Mouse (Mus musculus) 416B (cell line): ENCODE results near the gene Bcl2l12.

Experiments
- DNase-seq: peaks from one replicate; pipeline ENCODE4 v3.0.0; 2011; ENCODE audit warnings: low read depth

Gene Bcl2l12

DNA sequence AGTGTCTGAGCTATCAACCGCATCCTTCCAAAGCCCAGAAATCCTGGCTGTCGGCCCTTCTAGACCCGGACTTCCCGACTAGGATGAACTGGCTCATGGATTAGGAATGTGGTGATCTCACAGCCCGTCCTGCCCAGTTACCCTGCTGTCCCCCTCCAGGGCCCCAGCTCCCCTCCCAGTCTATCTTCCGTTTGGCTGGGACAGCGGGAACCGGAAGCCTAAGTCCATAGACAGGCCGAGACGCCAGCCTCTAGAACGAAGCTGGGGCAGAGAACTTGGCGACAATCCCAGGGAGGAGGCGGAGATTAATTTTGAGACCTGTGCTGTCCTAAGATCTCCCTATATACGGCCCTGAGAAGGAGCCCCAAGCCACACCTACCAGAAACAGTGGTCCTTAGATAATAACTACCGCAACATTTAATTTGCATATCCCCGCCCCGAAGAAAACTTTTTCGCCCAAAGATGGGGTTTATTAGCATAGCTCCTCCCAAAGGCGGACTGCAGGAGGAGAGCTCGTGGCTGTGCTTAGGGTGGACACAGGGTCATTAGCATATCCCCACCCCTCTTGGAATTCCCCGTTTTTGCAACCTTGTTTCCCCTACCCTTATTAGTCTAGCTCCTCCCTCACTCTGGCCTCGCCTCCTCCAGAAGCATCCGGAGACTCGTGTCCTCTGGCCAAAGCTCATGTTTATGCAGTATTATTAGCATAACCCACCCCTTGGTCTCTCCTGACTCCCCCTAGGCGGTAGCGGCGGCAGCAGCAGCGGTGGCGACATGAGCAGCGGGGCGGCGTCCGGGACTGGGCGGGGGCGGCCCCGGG is 18.9 kb upstream of the Bcl2l12 start, which contains the start of gene Rras:
TSS of gene Rras (plus strand) at position 720 of the 820 bp plus-strand sequence.
- DNase-seq = peak; percentile 100

DNA sequence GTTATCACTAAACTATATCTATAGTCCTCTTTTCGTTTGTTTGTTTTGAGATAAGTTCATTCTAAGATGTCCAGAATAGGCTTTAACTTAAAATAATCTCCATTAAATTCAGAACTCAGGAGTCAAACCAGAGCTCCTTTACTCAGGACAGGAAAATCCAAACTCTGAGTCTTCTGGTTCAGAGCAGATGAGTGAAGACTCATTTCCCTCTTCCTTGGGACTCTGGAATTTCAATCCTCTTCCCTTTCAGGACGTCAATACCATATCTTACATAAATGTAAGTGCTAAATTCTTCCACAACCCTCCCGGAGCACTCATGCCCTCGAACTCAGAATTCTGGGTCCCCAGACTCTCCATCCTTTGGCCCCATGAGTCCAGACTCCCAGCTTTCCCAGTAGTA is 18.2 kb upstream of the Bcl2l12 start:
- no peak for DNase-seq

DNA sequence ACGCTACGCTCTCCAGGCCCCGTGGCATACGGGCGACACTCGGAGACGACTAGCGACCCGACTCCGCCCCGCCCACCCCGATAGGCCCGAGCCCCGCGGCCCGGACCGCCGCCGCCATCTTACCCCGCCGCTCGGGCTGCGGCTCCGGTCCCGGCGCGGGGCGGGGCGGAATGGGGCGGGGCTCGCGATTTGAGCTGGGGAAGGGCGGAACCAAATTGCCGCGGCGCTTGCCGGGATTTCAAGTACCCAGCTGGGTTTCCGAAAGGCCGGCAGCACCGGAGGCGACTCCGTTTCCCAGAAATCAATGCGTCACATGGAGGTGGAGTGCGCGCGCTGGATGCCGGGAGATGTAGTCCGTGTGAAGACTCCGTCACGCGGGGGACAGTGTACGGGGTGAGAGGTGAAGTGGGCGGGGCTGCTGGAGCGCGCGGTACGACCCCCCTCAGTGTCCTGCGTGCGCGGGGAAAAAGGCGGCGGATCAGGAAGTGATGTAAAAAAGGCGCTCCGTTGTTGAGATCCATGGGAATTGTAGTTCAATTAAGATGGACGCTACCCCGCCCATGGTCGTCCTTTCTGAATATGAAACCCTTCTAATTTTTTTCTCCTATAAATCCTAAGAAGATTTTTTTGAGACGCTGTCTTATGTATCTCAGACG is 17.6 kb upstream of the Bcl2l12 start, which contains the start of gene Scaf1:
TSS of gene Scaf1 (minus strand) at position 407 of the 656 bp plus-strand sequence.
- peak; percentile 100 for DNase-seq

DNA sequence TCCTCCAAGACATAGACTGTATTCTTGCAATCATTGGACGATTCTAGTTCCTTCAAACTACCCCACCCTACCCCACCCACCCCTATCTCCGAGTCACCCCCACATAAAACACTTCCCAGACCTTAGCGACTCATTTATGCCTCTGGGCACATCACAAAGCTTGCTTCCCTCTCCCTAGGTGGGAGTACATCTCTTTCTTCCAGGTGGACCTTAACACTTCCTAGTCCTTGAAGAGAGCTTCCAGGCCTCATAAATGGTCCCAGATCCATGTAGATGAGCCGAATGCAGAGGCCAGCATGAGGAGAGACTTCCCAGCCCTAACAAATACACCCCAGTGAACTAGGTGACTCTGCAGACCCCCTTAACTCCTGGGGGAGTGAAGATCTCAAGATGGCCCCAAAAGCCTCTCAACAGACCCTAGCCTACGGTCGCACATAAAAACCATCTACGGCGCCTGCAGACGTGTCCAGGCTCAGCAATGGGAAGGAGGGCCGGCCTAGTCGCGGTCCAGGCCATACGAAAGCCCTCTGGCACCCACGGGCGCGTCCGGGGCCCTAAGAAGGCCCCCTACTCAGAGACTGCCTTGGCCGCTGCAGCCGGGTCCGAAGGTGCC is 16.9 kb upstream of the Bcl2l12 start:
- peak; percentile 45 for DNase-seq

DNA sequence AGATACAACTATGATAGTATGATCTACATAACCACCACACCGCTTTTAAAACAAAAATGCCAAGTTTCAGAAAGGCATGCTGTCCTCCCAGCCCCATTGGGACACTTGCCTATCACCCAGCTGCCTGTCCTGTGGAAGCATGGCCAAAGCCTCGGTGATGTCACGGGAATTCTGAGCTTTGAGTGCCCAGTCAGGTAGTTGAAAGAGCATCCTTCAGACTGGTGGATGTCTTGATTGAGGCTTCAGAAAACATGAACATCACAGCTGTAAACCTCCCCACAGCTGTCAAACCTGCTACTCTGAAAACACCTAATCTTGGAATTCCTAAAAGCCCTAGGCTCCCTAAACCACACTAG is 15.6 kb upstream of the Bcl2l12 start:
- DNase-seq = no peak

DNA sequence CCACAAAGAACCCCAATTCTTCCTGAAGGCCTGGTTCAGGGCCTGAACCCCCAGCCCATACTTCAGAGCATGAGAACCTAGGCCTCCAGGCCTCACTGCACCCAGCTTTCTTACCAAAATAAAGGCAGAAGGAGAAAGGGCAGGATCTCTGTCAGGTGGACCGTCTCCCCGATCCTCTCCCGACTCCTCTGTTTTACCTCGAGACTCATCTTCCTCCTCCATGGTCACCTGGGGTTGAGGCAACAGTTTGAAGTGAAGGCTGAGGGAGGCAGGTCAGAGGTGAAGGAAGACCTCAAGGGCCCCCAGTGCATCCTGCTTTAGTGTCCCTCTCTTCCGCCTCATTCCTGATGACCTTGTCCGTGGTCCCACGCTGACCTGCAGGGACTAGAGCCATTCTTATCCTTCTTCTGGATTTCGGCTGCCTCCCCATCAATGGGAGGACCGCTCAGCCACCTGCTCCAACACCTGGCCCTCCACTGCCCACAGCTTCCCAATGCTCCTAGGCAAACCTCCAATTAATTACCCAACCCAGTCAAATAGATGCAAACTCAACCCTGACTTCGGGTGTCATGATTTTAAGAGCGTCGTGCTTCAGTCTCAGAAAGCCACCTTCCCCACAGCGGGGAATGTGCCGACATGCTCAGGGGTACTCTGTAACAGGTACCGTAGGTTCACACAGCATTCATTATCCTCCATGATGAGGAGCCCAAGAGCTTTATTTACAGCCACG is 15.0 kb upstream of the Bcl2l12 start:
- DNase-seq = no peak

DNA sequence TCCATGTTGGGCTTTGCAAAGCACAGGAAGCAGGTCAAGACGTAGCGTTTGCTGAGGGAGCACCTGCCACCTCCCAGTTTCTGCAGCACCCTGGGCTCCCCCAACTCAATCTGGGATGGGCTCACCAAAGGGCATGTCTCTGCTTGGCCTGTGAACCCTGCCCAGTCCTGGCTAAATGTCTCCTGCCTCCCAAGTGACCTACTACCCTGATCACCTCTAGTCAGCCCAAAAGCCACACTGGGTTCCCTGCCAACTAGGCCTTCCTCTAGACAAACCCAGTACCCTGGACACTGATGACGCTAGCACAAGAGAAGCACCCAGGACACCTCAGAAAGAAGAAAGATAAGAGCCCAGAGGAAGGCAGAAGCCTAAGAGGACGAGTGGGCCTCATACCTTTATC is 14.3 kb upstream of the Bcl2l12 start:
- DNase-seq = no peak

DNA sequence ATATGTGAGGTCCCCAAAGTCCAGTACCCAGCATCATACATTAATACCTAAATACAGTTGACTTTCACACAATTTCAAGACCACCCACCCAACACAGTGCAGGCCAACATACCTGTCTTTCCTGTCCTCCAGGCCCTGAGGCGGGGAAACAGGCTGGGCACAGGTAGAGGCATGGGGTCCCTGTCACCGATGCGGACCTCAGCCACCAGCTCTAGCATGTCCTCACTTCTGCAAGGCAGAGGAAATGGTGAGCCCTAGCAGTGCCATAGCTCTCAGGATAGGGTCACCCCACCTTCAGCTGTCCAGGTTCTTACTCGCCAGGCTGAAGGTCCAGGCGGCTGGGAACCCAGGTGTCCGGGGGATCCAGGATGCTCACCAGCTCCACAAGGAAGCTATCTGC is 13.5 kb upstream of the Bcl2l12 start:
- DNase-seq = no peak

DNA sequence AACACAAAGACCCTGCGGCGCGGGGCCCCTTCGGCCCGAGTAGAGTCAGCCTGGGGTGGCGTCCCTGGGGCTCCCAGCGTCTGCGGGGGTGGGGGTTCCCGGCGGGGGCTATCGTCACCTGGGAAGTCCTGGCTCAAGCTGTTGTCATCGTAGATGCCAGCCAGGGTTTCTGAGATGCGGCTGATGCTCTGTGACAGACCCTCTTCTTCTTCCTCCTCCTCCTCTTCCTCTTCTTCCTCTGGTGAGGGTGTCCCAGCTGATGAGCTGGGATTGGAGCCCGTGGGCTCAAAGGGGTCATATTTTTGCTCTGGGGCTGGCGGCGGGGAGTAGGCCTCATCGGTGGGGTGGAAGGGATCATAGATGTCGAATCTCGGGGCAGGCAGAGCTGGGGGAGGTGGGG is 9.9 kb upstream of the Bcl2l12 start:
- DNase-seq = no peak

DNA sequence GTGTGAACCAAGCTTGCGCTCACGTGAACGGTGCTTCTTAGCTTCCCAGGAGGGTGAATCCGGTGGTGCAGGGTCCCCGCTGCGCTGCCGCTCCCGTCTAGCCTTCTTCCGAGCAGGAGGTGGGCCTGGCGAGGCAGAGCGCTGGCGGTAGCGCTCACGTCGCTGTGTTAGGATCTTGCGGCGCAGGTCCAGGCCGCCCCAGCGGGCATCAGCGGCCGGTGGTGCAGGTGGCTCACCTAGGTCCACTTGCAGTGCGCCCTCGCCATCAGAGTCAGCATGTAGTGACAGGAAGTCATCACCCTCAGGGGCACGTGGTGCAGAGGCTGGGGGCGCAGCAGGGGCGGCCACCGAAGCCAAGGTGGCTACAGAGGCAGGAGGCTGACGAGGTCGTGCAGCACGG is 9.3 kb upstream of the Bcl2l12 start:
- no peak for DNase-seq

DNA sequence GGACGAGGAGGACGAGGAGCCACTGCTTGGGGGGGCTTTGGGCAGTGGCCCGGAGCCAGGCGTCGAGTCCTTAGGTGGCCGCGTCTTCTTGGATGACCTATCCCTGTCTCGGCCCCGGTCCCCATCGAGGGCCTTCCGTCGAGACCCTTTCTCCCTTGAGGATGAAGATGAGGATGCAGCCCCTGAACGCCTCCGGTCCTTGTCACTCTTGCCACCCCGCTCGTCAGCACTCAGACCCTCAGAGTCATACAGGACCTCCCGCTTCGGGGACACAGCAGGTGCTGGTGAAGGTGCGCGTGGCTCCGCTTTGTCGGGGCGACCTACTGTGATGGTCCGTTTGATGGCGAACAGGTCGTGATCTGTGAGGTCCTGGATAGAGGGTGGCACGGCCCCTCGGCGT is 8.6 kb upstream of the Bcl2l12 start:
- DNase-seq = no peak

DNA sequence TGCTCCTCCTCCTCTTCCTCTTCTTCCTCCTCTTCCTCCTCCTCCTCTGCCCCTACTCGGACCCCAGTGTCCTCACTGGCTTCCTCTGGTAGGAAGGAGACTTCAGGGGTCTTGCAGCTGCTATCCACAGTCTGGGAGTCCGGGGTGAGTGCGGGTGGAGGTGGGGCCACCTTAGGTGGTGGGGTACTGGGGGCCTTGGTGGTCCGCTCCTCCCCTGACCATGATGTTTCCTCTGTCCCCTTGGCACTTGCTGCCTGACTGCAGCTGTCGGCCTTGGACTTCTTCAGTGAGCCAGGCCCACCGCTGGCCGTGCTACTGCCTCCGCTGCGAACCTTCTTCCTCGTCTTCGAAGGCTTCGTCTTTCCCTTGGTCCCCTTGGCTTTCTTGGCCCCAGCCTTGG is 8.0 kb upstream of the Bcl2l12 start:
- no peak for DNase-seq

DNA sequence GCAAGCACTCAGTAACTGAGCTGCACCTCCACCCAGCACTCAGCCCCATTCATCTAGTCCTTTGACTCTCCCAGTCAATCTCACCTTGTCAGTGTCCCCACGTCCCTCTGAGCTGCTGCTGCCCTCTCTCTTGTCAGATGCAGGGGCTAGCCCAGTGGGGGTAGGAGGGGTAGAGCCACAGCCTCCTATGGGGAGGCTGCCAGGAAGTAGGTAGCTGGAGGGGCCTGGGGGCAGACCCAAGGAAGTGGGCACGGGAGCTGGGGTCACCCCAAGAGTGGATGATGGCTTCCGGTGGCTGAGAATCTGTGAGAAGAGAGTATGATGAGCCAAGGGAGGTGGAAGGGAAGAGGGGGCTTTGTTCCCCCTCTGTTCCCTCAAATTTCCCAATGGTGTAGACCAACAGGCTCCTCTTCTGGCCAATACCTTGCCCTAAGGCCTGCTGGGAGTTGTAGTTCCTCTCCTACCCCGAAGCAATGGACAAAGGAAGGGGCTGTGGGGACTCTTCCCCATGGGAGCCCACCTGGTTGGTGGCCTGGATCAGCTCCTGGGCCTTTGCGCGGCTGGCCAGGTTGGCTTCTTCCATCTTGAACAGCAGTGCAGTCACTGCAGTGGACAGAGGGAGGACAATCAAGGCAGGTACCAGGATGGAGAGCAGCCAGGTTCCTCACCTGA is 6.9 kb upstream of the Bcl2l12 start:
- DNase-seq = no peak

DNA sequence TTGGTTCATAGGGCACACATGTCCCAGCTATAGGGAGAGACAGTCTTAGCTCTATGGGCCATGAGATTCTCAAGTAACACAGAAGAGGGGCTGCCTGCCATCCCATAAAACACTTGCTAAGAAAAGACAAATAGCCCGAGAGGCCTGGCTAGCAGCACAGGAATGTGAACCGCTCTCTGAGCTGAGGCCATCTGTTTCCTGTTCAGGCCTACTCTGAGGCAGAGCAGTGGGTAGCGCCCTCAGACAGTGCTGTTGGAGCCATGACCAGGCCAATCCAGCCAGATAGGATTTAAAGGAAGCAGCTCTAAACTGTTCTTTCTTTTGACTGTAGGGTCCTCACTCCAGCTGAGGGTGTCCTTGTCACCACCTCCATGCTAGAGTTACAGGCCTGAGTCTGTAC is 6.0 kb upstream of the Bcl2l12 start:
- DNase-seq = peak; percentile 52

DNA sequence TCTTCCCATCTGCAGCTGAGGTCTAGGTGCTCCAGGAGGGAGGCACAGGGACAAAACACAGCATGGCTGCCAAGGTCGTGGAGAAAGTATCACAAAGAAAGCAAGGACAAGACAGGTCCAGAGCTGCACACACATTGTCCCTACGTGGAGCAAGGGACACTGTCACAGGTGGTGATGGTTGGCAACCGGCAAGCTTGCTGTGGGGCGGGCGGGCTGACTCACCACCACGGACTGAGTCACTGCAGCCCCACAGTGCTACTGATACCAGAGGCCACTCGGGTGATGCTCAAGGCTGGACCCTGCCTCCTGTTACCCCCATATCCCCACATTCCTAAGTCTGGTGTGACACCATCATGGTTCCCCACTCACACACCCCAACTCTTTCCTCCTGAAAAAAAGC is 3.9 kb upstream of the Bcl2l12 start:
- DNase-seq = peak; percentile 62

DNA sequence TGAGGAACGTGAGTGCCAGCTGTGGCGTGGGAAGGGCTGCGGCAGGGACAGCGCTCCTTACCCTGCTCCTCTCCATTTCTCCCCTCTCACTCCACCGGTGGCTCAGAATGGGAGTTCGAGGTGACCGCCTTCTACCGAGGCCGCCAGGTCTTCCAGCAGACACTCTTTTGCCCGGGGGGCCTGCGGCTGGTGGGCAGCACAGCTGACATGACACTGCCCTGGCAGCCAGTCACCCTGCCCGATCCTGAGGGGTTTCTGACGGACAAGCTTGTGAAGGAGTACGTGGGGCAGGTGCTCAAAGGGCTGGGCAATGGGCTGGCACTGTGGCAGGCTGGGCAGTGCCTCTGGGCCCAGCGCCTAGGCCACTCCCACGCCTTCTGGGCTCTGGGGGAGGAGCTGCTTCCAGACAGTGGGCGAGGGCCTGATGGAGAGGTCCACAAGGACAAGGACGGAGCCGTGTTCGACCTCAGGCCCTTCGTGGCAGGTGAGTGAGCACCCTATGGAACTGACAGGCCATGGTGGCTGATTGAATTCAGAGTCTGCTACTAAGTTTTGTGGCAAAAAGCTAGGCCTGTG is 2.1 kb upstream of the Bcl2l12 start:
- no peak for DNase-seq

DNA sequence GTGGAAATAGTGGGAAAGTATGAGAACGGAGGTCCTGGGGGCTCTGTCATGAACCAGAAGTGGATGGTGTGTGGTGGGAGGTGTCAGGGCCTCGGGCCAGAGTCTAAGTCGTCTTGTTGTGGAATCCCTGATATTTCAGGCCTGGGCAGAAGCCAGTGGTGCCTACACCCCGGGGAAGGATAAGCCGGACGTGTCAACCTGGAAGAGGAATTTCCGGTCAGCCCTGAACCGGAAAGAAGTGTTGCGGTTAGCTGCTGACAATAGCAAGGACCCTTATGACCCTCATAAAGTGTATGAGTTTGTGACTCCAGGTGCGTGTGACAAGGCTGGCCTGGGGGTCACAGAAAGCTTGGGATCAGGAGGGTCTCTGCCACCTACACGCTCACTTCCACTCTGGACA is 1.2 kb upstream of the Bcl2l12 start:
- no peak for DNase-seq

DNA sequence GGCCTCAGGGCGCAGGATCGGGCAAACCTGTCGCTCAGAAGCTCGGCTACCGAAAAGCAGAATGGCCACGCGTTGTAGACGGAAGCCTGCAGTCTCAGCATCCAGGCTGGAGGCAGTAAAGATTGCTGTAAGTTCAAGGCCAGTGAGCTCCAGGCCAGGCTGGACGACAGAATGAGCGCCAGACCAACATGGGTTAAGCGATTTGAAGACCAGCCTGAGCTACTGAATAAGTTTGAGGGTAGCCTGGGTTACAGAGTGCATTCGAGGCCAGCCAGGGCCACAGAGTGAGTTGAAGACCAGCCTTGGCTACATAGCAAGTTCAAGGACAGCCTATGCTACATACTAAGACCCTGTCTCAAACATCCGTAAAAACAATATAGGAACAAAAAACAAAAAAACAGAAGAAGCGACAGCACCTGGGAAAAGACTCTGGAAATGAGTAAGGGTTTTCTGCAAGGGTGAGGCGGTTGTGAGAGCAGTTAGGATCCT is 528 bp downstream of the Bcl2l12 start:
- DNase-seq = no peak

DNA sequence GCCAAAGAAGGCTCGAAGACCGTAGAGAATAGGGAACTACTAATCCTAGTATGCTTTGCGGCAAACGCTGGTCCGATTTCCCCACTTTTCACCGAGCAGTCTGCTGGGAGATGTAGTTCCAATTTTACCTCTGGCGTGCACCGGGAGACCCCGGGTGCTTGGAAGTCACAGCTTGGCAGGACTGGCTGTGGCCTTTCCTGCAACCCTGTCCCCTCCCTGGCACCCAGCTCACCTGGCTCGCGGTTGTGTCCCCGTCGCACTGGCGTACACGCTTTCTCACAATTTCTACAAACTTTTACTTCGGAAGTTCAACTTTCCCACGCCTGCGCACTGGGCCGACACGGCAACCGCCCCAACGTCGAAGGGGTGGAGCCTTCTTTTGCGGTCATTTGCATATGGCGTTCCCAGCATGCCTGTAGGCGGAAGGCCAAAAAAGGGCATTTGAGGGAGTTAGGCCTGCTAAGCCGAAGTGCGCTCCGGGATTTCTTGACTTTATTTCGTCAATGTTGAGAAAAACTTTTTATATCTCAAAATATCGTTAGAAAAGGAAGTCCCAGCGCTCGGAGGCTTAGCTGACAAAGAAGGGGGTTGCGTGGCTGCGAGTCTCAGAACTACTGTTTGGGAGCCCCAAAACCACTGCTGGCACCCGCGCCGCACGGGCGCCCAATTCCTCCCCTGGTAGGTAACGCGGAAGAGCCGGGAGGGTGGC is 1.1 kb downstream of the Bcl2l12 start, which contains the start of gene Irf3:
TSS of gene Irf3 (plus strand) at position 418 of the 709 bp plus-strand sequence.
- peak; percentile 99 for DNase-seq

DNA sequence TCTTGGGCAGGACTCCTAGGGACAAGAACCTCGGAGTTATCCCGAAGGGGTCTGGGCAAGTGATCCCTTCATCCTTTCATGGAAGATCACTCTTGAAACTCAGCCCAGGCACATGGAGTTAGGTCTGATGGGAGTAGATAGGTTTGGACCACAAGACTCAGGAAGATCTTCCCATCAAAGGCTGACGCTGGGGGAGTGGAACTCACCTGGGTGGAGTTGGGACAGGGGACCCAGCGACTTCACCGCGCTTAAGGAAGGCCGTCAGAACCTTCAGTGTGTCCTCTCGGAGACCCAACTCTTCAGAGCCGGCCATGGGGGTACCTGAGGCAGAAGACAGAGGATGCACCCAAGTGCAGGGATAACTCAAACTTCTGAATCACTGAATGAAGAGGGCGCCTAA is 1.8 kb downstream of the Bcl2l12 start:
- DNase-seq = no peak
